Mouse (Mus musculus): ENCODE results near the gene Tcam1. TPM values are rescaled to one million over a fixed set of nuclear protein-coding genes. Genes with fewer than 3 reads are reported as not detected.
A peak's percentile ranks its signal among the peaks of the same experiment; 100 is the strongest.

Gene Tcam1
- polyA plus RNA-seq, 1 experiment, result 0.45 TPM

GRCm38 (mm10) chr11:106271794-106272643, 4.5 kb upstream of the Tcam1 start:
- H3K4me3 ChIP-seq (ENCODE audit: low read depth, low read length), result peak overlapping the region; percentile 95
- H3K9me3 ChIP-seq (replicated peaks; ENCODE audit: control insufficient read depth, insufficient read depth, low read length, poor library complexity, severe bottlenecking), result no peaks in the 10 kb centered on the region
- peak overlapping the region; percentile 98 for H3K9ac ChIP-seq (ENCODE audit: low read depth, poor library complexity, severe bottlenecking)
- peak overlapping the region; percentile 30; the same call in 1 of the 2 replicates for H3K27ac ChIP-seq (ENCODE audit: insufficient read depth, low read length)
- H3K36me3 ChIP-seq (ENCODE audit: control insufficient read depth, insufficient read depth, low read length, poor library complexity, severe bottlenecking), result no peaks in the 10 kb centered on the region
- no peaks in the 10 kb centered on the region for H3K27me3 ChIP-seq (ENCODE audit: control insufficient read depth, insufficient read depth, low read length, poor library complexity, severe bottlenecking)
- peaks cover 8% of the 10 kb centered on the region for H3K4me1 ChIP-seq (ENCODE audit: control insufficient read depth, insufficient read depth, low read length)
- TF ChIP-seq EP300 (IDR thresholded peaks at IDR 0.05; ENCODE audit: insufficient read depth, low read depth, low read length), result no peak
- TF ChIP-seq CTCF (IDR thresholded peaks at IDR 0.05; ENCODE audit: low read depth, low read length), result no peak
- TF ChIP-seq POLR2A (IDR thresholded peaks at IDR 0.05; ENCODE audit: insufficient read depth, low read length), result no peak

- H3K4me1 ChIP-seq (ENCODE audit: control insufficient read depth, insufficient read depth, low read length), result peaks cover 8% of the 10 kb centered on the region
- no peaks in the 10 kb centered on the region for H3K36me3 ChIP-seq (ENCODE audit: control insufficient read depth, insufficient read depth, low read length, poor library complexity, severe bottlenecking)
- no peaks in the 10 kb centered on the region for H3K9me3 ChIP-seq (replicated peaks; ENCODE audit: control insufficient read depth, insufficient read depth, low read length, poor library complexity, severe bottlenecking)
- H3K4me3 ChIP-seq (ENCODE audit: low read depth, low read length), result peak within 1 kb of the TSS; percentile 95
- peak within 1 kb of the TSS; percentile 66 for H3K27ac ChIP-seq (ENCODE audit: insufficient read depth, low read length)
- no peaks in the 10 kb centered on the region for H3K27me3 ChIP-seq (ENCODE audit: control insufficient read depth, insufficient read depth, low read length, poor library complexity, severe bottlenecking)
- TF ChIP-seq POLR2A (IDR thresholded peaks at IDR 0.05; ENCODE audit: insufficient read depth, low read length) (peak; percentile 62), EP300 (IDR thresholded peaks at IDR 0.05; ENCODE audit: insufficient read depth, low read depth, low read length) (no peak)
- peak within 1 kb of the TSS; percentile 98 for H3K9ac ChIP-seq (ENCODE audit: low read depth, poor library complexity, severe bottlenecking)
Observed at GRCm38 (mm10) chr11:106272644-106273310, 3.7 kb upstream of the Tcam1 start, which contains the start of gene Smarcd2. Gene Smarcd2, minus strand, starts transcription at chr11:106272972.

- H3K4me1 ChIP-seq (ENCODE audit: control insufficient read depth, insufficient read depth, low read length), result peaks cover 8% of the 10 kb centered on the region
- no peak for TF ChIP-seq CTCF (IDR thresholded peaks at IDR 0.05; ENCODE audit: low read depth, low read length)
- no peak for TF ChIP-seq EP300 (IDR thresholded peaks at IDR 0.05; ENCODE audit: insufficient read depth, low read depth, low read length)
- TF ChIP-seq POLR2A (IDR thresholded peaks at IDR 0.05; ENCODE audit: insufficient read depth, low read length), result no peak
- peak overlapping the region; percentile 63 for H3K4me3 ChIP-seq (ENCODE audit: low read depth, low read length)
- H3K9me3 ChIP-seq (replicated peaks; ENCODE audit: control insufficient read depth, insufficient read depth, low read length, poor library complexity, severe bottlenecking), result no peaks in the 10 kb centered on the region
- H3K9ac ChIP-seq (ENCODE audit: low read depth, poor library complexity, severe bottlenecking), result peak overlapping the region; percentile 84
- H3K36me3 ChIP-seq (ENCODE audit: control insufficient read depth, insufficient read depth, low read length, poor library complexity, severe bottlenecking), result no peaks in the 10 kb centered on the region
- peak overlapping the region; percentile 66 for H3K27ac ChIP-seq (ENCODE audit: insufficient read depth, low read length)
- H3K27me3 ChIP-seq (ENCODE audit: control insufficient read depth, insufficient read depth, low read length, poor library complexity, severe bottlenecking), result no peaks in the 10 kb centered on the region
Observed at GRCm38 (mm10) chr11:106273311-106273684, 3.2 kb upstream of the Tcam1 start.

GRCm38 (mm10) chr11:106273811-106274210, 2.7 kb upstream of the Tcam1 start:
- peak overlapping the region; percentile 84 for H3K9ac ChIP-seq (ENCODE audit: low read depth, poor library complexity, severe bottlenecking)
- no peaks in the 10 kb centered on the region for H3K27me3 ChIP-seq (ENCODE audit: control insufficient read depth, insufficient read depth, low read length, poor library complexity, severe bottlenecking)
- TF ChIP-seq EP300 (IDR thresholded peaks at IDR 0.05; ENCODE audit: insufficient read depth, low read depth, low read length) (no peak), POLR2A (IDR thresholded peaks at IDR 0.05; ENCODE audit: insufficient read depth, low read length) (no peak), CTCF (IDR thresholded peaks at IDR 0.05; ENCODE audit: low read depth, low read length) (no peak)
- H3K27ac ChIP-seq (ENCODE audit: insufficient read depth, low read length), result peak overlapping the region; percentile 66
- no peaks in the 10 kb centered on the region for H3K36me3 ChIP-seq (ENCODE audit: control insufficient read depth, insufficient read depth, low read length, poor library complexity, severe bottlenecking)
- H3K4me1 ChIP-seq (ENCODE audit: control insufficient read depth, insufficient read depth, low read length), result peaks cover 8% of the 10 kb centered on the region
- H3K4me3 ChIP-seq (ENCODE audit: low read depth, low read length), result peak overlapping the region; percentile 63
- no peaks in the 10 kb centered on the region for H3K9me3 ChIP-seq (replicated peaks; ENCODE audit: control insufficient read depth, insufficient read depth, low read length, poor library complexity, severe bottlenecking)

- Histone ChIP-seq H3K27me3 (ENCODE audit: control insufficient read depth, insufficient read depth, low read length, poor library complexity, severe bottlenecking) (no peaks in the 10 kb centered on the region), H3K9me3 (replicated peaks; ENCODE audit: control insufficient read depth, insufficient read depth, low read length, poor library complexity, severe bottlenecking) (no peaks in the 10 kb centered on the region), H3K36me3 (ENCODE audit: control insufficient read depth, insufficient read depth, low read length, poor library complexity, severe bottlenecking) (no peaks in the 10 kb centered on the region), H3K4me1 (ENCODE audit: control insufficient read depth, insufficient read depth, low read length) (peaks cover 8% of the 10 kb centered on the region), H3K9ac (ENCODE audit: low read depth, poor library complexity, severe bottlenecking) (peak overlapping the region; percentile 84; the same call in 1 of the 2 replicates), H3K27ac (ENCODE audit: insufficient read depth, low read length) (no peak overlapping the region), H3K4me3 (ENCODE audit: low read depth, low read length) (no peak overlapping the region)
- TF ChIP-seq CTCF (IDR thresholded peaks at IDR 0.05; ENCODE audit: low read depth, low read length) (no peak), EP300 (IDR thresholded peaks at IDR 0.05; ENCODE audit: insufficient read depth, low read depth, low read length) (no peak), POLR2A (IDR thresholded peaks at IDR 0.05; ENCODE audit: insufficient read depth, low read length) (no peak)
Observed at GRCm38 (mm10) chr11:106274374-106274773, 2.1 kb upstream of the Tcam1 start.

Data from ES-Bruce4 (cell line).